Mouse (Mus musculus): Measurements from ENCODE around the gene Lrp1. TPM values are rescaled to one million over a fixed set of nuclear protein-coding genes. Genes with fewer than 3 reads are reported as not detected.
A peak's percentile ranks its signal among the peaks of the same experiment; 100 is the strongest.
"Not testable (repeated sequence)": the region's sequence is repeated elsewhere in the genome, so short reads cannot be mapped to it uniquely, and the experiment has no call there.

Gene Lrp1
- total RNA-seq (2021), result 100 to 1,000 TPM; 268 to 307 TPM

DNA sequence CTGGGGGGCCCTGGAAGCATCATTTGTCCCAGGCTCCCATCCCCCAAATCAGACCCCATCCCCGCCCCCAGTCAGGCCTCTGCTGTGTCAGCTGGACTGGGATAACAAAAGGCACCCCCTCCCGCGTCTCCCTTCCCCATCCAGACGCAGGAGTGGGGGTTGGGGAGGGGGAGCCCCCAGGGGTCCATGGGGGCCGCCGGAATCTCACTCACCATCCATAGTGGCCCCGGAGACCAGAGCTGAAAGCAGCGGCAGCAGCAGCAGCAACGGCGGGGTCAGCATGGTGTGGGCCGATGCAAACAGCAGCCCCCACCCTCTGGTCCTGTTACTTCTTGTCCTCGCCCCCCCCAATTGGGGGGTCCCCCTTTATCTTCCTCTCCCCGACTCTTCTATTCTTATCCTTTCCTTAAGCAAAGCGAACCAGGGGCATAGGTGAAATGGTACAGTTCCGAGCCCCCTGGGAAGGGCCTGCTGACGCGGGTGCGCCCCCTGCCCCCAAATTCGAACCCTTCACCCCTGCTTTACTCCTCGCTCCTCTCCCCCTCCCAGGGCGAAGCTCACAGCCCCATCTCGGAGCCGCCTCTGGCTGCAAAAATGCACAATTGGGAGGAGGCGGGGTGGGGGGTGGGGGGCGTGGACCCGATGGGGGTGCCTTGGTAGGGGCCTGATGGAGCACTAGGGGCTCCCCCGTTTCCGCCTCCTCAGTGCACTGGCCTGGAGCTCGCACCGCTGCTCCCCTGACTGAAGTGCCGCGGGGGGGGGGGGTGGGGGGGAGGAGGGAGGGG lies at the start of gene Lrp1:
Gene Lrp1, minus strand, starts transcription at position 743 of the 785 bp plus-strand sequence.
- DNase-seq, result no peak

- DNase-seq, result no peak
Observed at GRCm38 (mm10) chr10:127670185-127670584, 49.2 kb upstream of the Lrp1 start.

DNA sequence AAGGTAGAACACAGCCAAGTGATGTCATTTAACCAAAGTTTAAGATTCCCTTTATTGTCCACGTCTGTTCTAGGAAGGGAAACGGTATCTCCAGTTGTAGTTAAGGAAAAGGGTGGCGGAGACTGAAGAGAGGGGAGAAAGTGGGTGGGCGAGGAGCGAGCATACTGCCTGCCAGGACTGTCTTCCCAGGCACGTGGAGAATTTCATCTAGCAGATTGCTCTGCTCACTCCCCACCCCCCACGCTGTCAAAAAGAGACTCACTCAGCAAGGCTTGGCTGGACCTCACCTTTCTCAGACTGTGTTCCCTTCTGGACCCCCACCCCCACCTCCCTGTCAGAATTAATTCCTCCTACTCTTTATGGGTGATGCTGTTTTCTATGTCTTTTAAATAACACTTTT lies 48.2 kb upstream of the Lrp1 start:
- no peak for DNase-seq

- DNase-seq, result peak; percentile 69 to 73
Observed at GRCm38 (mm10) chr10:127668093-127669050, 47.4 kb upstream of the Lrp1 start, which contains the start of gene Nab2. TSS of gene Nab2 (minus strand) at chr10:127668568.

- peak; percentile 63 for DNase-seq
Observed at GRCm38 (mm10) chr10:127667269-127668092, 46.5 kb upstream of the Lrp1 start.

- DNase-seq, result peak; percentile 73 to 77
Observed at GRCm38 (mm10) chr10:127666501-127667268, 45.7 kb upstream of the Lrp1 start, which contains the start of gene Nemp1. TSS of gene Nemp1 (plus strand) at chr10:127666901.

DNA sequence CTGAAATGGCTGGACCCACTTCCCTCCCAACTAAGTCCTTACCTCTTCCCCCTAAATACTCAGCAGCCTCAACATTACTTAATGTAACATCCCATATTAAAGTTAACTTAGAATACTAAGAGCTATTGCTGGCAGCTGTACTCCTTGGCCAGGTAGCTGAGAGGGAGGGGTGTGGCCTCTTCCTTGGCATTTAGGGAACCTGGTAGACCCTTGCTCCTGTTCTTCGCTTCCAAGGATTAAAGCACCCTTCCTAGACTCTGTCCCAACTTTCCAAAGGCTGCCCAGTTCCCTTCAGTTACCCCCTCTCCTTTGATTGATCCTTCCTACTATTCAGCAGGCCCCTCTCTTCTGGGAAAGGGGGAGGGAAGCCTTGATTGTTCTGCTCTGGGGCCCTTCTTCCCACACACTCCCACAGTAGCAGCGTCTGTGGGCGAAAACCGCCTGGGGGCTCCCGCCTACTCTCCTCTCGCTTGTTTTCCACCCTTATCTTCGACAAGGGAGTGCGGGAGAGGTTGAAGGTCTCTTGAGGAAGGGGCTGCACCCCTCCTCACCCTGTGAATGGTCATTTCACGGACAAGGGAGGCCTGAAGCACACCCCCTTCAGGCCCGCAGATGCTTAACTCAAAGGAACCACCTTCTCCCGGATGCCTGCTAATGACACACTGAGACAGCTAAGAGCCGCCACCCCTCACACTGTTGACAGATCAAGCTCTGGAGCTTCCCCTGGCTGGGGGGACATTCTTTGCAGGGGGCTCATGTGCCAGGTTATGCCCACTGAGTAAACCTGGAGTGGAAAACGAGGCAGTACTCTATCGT lies 44.6 kb upstream of the Lrp1 start:
- DNase-seq, result no peak

DNA sequence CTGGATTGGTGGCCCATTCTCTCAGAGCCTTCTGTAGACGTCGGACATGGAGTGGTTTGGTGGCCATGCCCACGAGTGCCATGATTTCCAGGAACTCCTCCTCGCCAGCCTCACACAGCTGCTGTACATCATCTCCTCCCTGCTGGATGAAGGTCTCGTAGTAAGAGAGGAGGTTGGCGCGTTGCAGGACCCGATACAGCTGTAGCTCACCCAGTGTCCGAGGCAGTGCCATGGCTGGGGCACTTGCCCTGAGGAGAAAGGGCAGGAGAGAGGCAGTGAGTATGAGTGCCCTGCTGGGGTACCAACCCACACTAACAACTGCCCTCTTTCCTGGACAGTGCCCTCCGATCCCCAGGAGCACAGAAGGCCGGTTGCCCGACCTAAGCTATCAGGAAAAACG lies 43.9 kb upstream of the Lrp1 start:
- no peak for DNase-seq

GRCm38 (mm10) chr10:127664166-127664565 lies 43.2 kb upstream of the Lrp1 start:
- no peak for DNase-seq

DNA sequence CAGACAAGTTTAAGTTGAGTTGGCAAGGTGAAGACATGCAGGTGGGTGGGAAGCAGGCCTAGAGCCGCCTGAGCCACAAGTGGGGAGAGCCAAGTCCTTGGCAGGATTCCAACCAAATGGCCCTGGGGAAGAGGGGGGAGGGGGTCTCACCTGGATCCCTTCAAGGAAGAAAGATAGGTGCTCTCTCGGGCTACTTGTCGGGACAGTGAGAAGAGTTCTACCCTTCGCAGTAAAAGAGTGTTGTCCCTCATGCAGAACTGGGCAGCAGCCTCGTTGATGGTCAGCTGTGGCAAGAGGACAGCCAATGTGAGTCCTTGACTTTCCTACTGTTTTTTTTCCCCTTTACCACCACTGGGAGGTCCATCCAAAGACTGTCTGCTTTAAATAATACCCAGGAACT lies 42.6 kb upstream of the Lrp1 start:
- no peak for DNase-seq

- no peak for DNase-seq
Observed at GRCm38 (mm10) chr10:127662666-127663253, 41.8 kb upstream of the Lrp1 start.

DNA sequence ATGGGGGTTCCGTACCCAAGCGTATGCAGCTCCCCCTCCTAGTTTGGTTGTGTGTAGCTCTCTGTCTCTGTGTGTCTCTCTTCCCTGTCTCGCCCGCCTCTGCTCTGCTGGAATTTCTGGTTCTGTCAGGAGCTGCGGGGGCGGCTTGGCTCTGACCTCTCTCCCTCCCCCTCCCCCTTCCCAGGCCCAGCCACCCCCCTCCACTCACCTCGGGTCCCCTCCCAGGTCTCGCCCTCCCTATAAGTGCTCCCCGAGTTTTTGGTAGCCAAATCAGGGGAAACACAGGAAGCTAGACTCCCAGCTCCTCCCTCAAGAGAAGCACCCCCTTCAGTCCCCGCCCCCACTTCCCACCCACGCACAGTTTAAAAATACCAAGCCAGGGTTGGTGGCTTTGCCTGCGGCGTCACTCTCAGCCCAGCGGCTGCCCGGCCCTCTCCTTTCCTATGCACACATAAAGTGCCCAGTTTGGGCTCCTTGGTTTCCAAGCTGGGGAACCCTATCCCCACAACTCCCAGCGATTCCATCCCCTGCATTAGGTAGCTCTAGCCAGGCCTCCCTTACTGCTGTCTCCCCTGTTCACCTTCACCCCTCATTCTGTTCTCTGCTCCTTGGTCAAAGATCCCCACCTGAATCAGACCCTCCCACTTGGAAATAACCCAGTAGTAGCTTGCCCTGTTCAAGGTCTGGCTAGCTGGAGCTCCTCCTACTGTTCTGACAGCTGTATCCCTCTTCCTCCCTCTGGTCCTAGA lies 41.1 kb upstream of the Lrp1 start:
- DNase-seq, result no peak

DNA sequence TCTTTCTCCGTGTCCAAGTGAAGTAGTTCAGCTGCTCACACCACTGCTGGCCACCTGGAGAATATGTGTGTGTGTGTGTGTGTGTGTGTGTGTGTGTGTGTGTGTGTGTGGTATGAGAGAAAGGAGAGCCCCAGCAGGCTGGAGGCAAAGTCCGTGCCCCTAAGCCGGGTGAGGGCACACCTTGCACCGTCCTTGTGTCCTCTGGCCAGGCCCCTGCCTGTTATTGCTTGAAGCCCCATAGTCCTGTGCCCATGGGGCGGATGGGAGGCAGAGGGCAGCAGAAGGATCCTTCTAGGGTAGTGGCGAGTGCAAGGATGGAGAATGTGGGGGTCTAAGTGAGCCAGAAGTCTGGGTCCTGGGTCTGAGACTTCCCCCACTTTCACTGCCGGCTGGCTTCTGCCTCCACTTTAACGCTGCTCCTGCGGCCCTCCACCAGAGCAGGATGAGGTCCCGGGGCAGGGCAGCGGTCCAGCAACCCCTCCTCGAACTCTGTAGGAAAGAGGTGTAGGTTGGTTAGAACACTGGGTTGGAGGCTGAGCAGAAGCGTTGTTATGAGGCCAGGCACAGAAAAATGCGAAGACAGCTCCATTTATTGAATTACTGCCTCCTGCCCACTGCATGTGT lies 40.5 kb upstream of the Lrp1 start:
- DNase-seq, result no peak

DNA sequence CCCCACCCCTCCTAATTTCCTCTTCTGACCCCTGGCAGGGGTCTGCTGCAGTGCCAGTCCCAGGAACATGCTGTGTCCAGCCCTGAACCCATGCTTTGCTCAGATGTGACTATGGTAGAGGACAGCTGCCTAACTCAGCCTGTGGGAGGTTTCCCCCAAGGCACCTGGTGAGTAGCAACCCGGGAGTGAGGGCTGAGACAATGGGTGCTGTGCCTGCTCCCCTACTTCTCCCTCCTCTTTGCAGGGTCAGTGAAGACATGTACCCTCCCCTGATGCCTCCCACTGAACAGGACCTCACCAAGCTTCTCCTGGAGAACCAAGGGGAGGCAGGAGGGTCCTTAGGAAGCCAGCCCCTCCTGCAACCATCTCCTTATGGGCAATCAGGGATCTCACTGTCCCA lies 38.6 kb upstream of the Lrp1 start:
- no peak for DNase-seq

GRCm38 (mm10) chr10:127658076-127658475 lies 37.1 kb upstream of the Lrp1 start:
- no peak for DNase-seq

- not testable (repeated sequence) for DNase-seq
Observed at GRCm38 (mm10) chr10:127657617-127658016, 36.7 kb upstream of the Lrp1 start.

DNA sequence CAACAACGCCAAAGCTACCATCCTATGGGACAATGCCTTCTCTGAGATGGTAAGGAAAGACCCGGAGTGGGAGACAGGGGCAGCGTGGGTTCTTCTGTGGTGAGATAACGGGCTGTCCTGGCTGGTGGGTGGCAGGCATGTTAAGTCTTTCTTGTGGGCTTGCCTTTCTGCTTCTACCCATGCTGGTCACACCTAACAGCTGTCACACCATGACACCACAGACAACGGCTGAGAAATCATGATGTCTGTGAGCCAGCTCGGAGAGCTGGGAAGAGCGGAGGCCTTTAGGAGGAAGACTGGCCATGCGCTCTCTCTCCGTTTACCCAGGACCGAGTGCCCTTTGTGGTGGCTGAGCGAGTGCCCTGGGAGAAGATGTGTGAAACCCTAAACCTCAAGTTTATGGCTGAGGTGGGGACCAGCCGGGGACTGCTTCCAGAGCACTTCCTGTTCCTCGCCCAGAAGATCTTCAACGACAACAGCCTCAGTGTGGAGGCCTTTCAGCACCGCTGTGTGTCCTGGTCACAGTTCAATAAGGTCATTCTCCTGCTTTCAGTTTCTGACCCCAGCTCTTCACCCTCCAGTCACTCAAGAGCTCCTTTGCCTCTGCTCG lies 34.1 kb upstream of the Lrp1 start:
- DNase-seq, result no peak

DNA sequence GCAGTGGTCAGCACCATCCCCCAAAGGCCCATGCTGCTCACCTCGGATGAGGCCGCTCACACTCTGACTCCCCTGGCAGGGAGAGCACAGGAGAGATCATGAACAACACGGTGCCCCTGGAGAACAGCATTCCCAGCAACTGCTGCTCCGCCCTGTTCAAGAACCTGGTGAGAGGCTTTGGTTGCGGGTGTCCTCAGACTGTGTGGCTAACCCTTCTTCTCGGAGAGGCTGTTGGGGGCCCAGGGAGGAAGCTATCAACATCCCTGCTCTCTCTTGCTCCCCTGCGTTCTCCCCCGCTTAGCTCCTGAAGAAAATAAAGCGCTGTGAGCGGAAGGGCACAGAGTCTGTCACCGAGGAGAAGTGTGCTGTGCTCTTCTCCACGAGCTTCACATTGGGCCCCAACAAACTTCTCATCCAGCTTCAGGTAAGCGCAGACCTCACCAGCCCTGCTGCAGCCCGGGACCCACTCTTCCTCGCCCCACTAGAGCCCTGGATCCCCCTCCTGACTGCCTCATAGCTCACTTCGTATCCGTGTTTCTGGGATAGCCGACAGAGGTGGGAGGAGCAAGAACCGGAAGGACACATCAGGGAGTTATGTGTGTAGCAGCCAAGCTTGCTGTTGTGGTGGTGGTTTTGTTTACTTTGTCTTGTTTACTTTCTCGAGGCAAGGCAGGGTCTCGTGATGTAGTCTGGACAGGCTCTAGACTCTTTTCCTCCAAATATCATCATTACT lies 32.1 kb upstream of the Lrp1 start:
- no peak for DNase-seq
